Mouse (Mus musculus) E14TG2a.4 (cell line): ENCODE results near the gene Thegl.

Experiments used
- CTCF ChIP-seq: conservative IDR thresholded peaks from 2 replicates; pipeline ENCODE4 v1.5.1; 2014; ENCODE audit warnings: low read length
- POU5F1 ChIP-seq: IDR thresholded peaks from 2 replicates; pipeline ENCODE4 v1.6.1; 2014; ENCODE audit warnings: low read length, borderline replicate concordance

DNA sequence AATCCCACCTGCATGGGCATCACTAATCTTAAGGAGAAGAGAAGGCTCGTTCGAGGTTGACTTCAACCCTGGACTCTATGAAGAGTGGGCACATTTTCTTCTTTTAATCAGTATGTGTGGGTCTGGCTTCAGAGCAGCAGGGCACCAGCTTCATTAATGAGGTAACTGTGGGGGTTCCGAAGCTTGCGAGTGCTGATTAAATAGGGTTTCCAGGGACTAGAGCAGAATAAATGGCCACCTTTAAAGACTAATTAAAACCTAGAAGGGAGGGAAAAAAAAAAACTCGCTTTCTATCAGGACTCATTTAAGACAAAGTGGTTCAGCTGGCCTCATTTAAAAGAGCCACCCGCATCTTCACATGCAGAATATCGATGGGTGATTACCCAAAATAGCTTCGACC lies 74.1 kb downstream of the Thegl start:
- TF ChIP-seq CTCF, result no peak
- no peak for TF ChIP-seq POU5F1
